Mouse (Mus musculus) testis, postnatal 14 days (tissue): Measurements from ENCODE around the gene Dis3l2.

ENCODE experiments used
- DNase-seq: peaks from one replicate; pipeline ENCODE4 v3.0.0; 2021; ENCODE audit warnings: low spot score

Dis3l2 gene

GRCm38 (mm10) chr1:86733160-86733821, 29.7 kb downstream of the Dis3l2 start:
- no peak for DNase-seq

- DNase-seq: no peak
These were observed 32.8 kb downstream of the Dis3l2 start for GRCm38 (mm10) chr1:86736414-86736813.

GRCm38 (mm10) chr1:86742896-86743295, 39.3 kb downstream of the Dis3l2 start:
- no peak for DNase-seq

- DNase-seq: no peak
These were observed 43.4 kb downstream of the Dis3l2 start for GRCm38 (mm10) chr1:86747034-86747433.

GRCm38 (mm10) chr1:86750094-86750493, 46.5 kb downstream of the Dis3l2 start:
- no peak for DNase-seq

DNA sequence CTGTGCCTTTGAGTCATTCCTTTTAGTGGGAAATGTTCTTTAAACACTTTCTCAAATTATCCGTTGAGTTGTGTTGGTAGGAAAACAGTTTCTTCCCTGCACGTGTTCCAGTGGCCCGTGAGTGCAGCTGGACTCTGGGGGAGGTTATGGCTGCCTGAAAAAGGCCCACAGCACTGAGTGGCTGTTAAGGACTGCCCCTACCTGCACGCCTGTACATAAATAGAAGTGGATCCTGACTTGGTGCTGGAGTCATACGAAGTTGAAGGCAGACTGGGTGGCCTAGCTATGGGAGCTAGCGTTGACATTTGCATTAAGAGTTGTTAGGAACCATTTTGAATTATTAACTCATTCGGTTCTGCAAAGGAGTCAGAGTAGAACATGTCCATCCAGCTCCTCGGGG, 49.8 kb downstream of the Dis3l2 start:
- no peak for DNase-seq

DNA sequence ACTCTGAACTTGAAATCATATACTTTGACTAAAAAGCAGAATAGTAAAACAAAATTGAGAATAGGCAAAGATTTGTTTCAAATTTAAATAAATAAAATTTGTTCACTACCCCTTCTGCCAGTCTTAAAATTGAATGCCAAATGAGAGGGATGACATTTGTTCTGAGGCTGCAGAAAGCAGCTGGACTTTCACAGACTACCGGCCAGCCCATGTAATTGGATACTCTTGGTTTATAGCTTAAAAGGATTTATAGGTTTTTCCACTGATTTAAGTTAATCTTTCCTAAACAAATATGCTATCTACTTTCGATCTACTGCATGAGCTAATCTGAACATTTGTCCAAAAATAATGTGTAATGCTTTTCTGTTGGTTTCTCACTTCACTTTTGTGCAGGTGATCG, 50.7 kb downstream of the Dis3l2 start:
- DNase-seq: no peak

DNA sequence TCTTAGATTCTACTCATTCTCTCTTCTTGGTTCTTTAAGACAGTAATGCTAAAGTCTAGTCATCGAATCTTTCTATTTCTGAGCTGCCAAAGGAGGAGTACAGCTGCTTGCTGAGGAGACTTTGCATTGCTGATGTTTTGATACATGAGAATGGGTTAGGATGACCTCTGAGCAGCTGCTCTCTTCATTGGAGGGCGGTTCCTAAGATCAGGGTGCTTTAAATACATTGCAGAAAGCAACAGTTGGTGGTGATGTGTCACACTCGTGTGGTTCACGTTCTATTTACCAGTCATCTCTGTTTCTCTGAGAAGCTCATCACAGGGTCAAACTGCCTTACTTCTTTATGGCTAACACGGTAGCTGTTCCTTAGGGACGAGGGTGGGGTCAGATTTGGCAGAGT, 54.5 kb downstream of the Dis3l2 start:
- DNase-seq: no peak

- DNase-seq: no peak
These were observed 58.6 kb downstream of the Dis3l2 start for GRCm38 (mm10) chr1:86762161-86762560.

- no peak for DNase-seq
These were observed 97.6 kb downstream of the Dis3l2 start for GRCm38 (mm10) chr1:86801241-86801640.

DNA sequence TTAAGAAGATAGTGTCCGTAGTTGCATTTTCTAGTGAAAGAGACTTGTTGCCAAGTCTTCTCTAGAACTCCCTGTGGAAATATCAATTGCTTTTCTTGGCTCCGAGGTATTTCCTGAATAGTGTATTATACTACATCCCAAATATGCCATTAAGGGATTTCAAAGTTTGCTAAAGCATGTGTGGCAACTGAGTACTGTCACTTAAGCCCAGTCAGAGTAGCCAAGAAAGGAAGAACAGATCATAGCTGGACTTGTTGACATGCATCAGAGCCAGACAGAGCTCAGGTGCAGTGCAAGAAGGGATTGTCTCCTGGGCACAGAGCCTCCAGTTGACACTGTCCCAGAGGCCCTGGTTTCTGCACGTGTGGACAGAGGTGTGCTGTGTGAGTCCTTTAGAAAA, 108.1 kb downstream of the Dis3l2 start:
- no peak for DNase-seq

DNA sequence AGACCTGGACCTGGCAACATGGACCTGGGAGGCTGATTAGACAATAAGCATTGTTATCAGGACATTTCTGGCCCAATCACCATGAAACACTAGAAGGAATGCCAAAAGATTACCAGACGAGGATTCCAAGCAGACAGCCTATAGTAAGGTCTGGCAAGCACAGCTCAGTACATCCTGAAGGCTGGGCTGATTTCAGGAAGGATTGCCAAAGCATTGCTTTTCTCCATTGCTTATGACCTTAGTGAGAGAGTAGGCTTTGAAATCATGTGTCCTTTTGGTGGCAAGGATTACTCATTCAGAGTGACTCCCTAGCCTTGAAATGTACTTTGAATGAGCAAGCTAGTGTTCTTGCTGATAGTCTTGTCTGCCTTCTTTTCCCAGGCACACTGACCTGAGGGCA, 118.7 kb downstream of the Dis3l2 start:
- no peak for DNase-seq

DNA sequence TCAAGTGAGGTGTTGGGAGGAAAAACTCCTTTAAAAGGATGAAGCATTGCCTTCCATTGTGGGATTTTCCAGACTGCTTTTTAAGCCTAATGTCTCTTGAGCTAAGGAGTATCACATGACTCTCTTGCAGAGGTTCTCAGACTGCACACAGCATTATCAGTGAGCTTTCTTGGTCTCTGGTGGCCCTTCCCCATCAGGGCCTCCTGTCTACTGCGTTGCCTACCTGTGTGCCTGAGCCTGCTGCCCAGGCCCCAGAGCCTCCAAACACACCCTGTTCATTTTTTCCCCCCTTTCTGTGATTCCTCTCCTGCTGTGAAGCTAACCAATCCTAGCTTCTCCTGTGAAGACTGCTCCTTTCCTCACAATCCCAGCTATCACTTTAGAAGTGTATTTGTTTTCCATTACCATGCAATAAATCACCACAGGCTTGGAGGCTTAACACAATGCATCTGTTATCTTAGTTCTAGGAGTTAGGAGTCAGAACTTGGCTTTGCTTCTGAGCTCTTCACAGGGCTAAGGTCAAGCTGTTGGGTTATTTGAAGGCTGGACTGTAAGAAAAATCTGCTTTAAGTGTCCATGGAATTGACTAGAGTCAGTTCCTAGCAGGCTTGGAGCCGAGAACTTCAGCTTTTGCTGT, 130.9 kb downstream of the Dis3l2 start:
- DNase-seq: no peak

- no peak for DNase-seq
These were observed 131.4 kb downstream of the Dis3l2 start for GRCm38 (mm10) chr1:86834988-86835387.

DNA sequence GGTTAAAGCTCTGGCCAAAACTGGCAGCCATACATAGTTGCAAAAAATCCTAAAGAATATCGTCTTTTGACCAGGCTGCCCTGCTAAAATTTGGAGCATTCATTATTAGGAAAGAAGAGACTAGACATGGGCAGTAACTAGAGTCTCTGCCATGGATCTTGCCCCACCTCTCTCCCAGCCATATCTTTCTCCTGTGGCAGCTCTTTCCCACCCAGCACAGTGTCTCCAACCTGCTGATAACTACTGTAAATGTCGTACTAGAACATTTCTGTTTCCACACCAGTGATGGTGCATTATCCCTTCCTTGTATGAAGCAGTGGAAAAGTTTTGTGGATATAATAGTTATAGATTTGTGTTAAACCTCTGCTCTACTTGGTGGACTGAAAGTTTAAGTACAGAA, 147.1 kb downstream of the Dis3l2 start:
- DNase-seq: no peak

DNA sequence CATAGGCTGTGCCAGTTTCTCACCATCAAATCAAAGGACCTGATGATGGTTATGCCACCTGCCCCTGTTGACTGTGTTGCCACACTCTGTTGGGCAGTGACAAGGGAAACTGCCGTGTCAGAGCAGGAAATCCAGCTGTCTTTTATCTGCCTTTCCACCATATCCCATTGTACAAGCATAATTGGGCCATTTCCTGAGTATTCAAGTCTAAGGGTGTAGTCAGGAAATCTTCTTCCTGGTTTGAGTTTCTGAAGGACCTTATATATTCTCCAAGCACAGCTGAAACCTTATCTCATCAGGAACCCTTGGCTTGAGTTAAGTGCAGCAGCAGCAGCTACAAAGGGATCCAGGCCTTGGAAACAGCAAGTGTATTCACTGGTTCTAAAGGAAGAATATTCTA, 155.3 kb downstream of the Dis3l2 start:
- no peak for DNase-seq

DNA sequence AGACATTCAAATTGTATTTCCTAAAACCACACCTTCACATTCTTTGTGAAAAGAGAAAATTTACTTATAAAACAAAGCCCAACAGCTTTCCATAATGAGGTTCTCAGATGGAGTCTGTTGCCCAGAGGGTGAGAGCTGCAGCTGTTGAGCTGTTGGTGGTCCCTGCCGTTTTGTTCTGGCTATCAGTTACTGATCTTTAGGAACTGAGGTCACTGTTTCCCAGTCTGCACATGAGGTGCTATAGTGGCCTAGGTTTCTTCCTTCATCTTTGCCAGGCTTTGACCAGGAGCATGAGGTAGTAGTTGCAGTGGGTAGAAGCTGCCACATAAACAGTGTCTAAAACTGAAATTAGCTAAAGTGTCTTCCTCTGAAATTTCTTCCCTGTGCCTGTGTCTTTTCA, 155.8 kb downstream of the Dis3l2 start:
- no peak for DNase-seq

- DNase-seq: no peak
These were observed 170.1 kb downstream of the Dis3l2 start for GRCm38 (mm10) chr1:86873745-86874144.

GRCm38 (mm10) chr1:86878743-86879142, 175.1 kb downstream of the Dis3l2 start:
- no peak for DNase-seq

DNA sequence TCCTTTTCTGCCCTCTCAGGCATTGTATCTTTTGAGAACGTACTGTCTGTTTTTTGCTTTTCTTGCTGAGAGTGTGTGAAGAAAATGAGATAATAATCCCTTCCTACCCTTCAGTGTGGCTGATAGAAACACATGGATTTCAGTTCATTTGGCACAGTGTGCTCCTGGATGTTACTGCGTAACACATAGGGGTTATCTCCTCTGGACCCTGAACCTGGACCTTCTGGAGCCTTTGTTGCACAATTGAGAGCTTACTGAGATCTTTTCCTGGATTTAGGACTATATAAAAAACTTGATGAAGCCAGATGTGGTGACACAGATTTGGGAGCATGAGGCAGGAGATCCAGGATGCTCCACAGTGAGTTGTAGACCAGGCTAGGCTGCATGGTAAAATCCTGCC, 175.9 kb downstream of the Dis3l2 start:
- no peak for DNase-seq

- DNase-seq: no peak
These were observed 183.5 kb downstream of the Dis3l2 start for GRCm38 (mm10) chr1:86887060-86887459.

GRCm38 (mm10) chr1:86912481-86912880, 208.9 kb downstream of the Dis3l2 start:
- DNase-seq: no peak

DNA sequence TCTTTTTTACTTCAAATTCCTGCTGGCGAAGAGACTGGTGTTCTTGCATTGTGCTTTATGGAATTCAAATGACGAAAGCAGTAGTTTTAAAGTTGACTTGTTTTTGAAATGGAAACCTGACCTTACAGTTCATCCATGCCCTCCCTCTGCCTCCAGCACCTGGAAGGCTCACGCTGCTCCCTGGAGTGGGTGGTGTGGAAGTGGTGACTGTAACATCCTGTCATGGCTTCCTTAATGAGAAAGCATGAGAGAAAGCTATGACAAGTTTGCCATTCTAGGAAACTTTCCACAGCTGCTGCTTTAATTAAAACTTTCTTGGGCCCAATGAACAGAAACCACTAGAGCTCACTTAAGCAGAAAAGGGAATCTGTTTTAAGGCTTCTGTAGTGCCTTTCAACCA, 210.3 kb downstream of the Dis3l2 start:
- no peak for DNase-seq

- DNase-seq: no peak
These were observed 211.1 kb downstream of the Dis3l2 start for GRCm38 (mm10) chr1:86914697-86915096.
